Mouse (Mus musculus) liver, embryonic 14.5 days (tissue): ENCODE results near the gene Rab4a.

Source experiments
- CTCF ChIP-seq: IDR thresholded peaks from 2 replicates; pipeline ENCODE4 v1.5.1; 2016; ENCODE audit warnings: antibody characterized with exemption, low read depth, control low read depth
- EP300 ChIP-seq: IDR thresholded peaks from 2 replicates; pipeline ENCODE4 v1.6.1; 2016; ENCODE audit warnings: antibody characterized with exemption, low read depth

GRCm38 (mm10) chr8:123759933-123760332 lies 45.9 kb upstream of the Rab4a start:
- TF ChIP-seq CTCF, result no peak
- TF ChIP-seq EP300, result no peak
